Mouse (Mus musculus): ENCODE measurements around the gene Zfp217. TPM values are rescaled to one million over a fixed set of nuclear protein-coding genes. Genes with fewer than 3 reads are reported as not detected.

Gene Zfp217
- polyA plus RNA-seq, 1 experiment from 2014 or later, result 1.4 TPM

DNA sequence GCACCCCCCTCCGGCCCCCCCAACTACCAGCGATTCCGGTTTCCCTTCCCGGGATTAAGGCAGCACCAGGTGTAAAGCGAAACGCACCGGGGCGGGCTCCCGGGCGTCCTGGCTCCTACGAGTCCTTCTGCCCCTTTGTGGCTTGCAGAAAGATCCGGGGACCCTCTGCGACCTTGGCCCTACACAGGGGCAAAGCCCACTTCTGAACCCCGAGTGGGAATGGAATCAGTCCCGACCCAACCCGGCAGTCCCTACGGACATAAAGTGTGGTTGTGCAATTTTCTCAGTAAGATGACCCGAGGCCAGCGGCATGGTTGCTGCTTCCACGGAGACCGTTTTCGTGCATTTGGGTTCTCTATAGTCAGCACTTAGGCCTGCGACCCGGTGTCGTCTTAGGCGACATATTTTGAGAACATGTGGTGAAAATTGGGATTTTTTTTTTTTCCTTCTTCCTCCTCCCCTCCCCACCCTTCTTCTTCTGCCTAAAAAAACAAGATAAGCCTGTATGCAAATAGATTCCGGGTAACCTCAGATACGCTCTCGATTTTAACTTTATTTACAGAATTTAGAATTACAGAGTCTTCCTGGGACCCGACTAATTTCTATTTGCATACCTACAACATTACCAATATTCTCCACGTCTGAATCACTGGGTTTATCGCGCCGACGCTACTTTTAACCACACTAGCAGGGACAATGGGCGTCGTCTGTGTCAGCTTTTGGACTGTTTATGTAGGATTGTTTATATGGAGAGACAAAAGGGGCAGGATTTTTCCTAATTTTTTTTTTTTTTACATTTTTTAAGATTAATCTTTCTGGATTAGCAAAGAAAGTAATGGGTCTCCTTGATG, 5.7 kb upstream of the Zfp217 start:
- Histone ChIP-seq H3K4me1 (replicated peaks; ENCODE audit: control insufficient read depth, insufficient read depth, low read length) (peaks cover 27% of the 10 kb centered on the region), H3K4me2 (ENCODE audit: low read length) (peak overlapping the region; percentile 44), H3K9ac (replicated peaks; ENCODE audit: low read depth, low read length) (peak overlapping the region; percentile 43), H3K9me3 (ENCODE audit: control insufficient read depth, low read length) (no peaks in the 10 kb centered on the region), H3K36me3 (ENCODE audit: control insufficient read depth, insufficient read depth) (no peaks in the 10 kb centered on the region), H3K27ac (ENCODE audit: low read length) (no peak overlapping the region), H3K4me3 (replicated peaks; ENCODE audit: low read length) (peak overlapping the region; percentile 21), H3K27me3 (replicated peaks; ENCODE audit: control insufficient read depth, insufficient read depth, low read length) (0 out of 2 replicates have a peak, but pooled peaks cover 2% of the 10 kb centered on the region)
- ATAC-seq, result no peak
- 6% methylated on average over 37 of the region's 37 CpGs for WGBS

DNA sequence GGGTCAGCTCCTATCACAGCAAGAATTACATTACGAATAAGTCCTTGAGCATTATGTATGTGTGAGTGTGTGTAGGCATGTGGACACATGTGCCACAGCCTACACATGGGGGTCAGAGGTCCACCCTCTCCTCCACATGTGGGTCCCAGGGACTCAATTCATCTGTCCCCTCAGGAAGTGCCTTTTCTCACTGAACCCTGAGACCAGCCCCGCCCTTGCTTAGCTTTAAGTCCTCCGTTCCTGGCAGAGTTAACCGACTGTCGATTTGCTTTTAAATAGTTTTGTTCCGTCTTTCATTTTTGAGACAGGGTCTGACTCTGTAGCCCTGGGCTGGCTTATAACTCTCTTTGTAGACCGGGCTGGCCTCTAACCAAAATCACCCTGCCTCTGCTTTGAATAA, 5.0 kb upstream of the Zfp217 start:
- Histone ChIP-seq H3K9me3 (ENCODE audit: control insufficient read depth, low read length) (no peaks in the 10 kb centered on the region), H3K27ac (ENCODE audit: low read length) (no peak overlapping the region), H3K9ac (replicated peaks; ENCODE audit: low read depth, low read length) (no peak overlapping the region), H3K36me3 (ENCODE audit: control insufficient read depth, insufficient read depth) (no peaks in the 10 kb centered on the region), H3K4me1 (replicated peaks; ENCODE audit: control insufficient read depth, insufficient read depth, low read length) (peaks cover 27% of the 10 kb centered on the region), H3K27me3 (replicated peaks; ENCODE audit: control insufficient read depth, insufficient read depth, low read length) (0 out of 2 replicates have a peak, but pooled peaks cover 2% of the 10 kb centered on the region), H3K4me2 (ENCODE audit: low read length) (no peak overlapping the region), H3K4me3 (replicated peaks; ENCODE audit: low read length) (no peak overlapping the region)
- 31% methylated on average over 7 of the region's 7 CpGs for WGBS
- no peak for ATAC-seq

DNA sequence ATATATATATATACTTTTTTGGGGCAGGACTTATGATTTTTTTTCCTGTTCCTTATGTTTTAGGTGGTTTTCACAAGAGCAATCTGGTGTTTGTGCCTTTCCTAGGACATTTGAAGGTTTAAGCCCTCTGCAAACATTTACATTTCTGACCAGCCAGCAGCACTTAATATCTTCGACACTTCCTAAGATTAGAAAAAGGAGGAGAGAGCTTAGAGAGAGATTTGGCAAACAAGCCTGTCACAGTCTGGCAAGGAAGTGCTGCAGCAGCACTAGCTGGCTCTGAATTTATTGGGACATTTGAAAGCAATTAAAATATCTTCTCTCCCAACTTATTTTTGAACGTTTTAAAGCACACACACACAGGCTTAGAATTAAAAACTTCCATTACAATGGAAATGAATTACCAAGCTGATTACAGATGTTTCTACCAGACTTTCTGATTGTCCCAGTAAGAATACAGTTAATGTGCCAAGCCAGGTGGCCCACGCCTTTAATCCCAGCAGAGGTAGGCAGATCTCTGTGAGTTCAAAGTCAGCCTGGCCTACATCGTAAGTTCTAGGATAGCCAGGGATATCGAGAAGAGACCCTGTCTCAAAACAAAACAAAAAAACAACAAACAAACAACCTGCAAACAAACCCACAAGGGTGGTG, 4.3 kb upstream of the Zfp217 start:
- peaks cover 27% of the 10 kb centered on the region for H3K4me1 ChIP-seq (replicated peaks; ENCODE audit: control insufficient read depth, insufficient read depth, low read length)
- 0 out of 2 replicates have a peak, but pooled peaks cover 2% of the 10 kb centered on the region for H3K27me3 ChIP-seq (replicated peaks; ENCODE audit: control insufficient read depth, insufficient read depth, low read length)
- 63% methylated on average over 5 of the region's 5 CpGs for WGBS
- ATAC-seq, result no peak
- no peak overlapping the region for H3K9ac ChIP-seq (replicated peaks; ENCODE audit: low read depth, low read length)
- H3K36me3 ChIP-seq (ENCODE audit: control insufficient read depth, insufficient read depth), result no peaks in the 10 kb centered on the region
- H3K27ac ChIP-seq (ENCODE audit: low read length), result no peak overlapping the region
- no peak overlapping the region for H3K4me3 ChIP-seq (replicated peaks; ENCODE audit: low read length)
- H3K9me3 ChIP-seq (ENCODE audit: control insufficient read depth, low read length), result no peaks in the 10 kb centered on the region
- H3K4me2 ChIP-seq (ENCODE audit: low read length), result no peak overlapping the region

DNA sequence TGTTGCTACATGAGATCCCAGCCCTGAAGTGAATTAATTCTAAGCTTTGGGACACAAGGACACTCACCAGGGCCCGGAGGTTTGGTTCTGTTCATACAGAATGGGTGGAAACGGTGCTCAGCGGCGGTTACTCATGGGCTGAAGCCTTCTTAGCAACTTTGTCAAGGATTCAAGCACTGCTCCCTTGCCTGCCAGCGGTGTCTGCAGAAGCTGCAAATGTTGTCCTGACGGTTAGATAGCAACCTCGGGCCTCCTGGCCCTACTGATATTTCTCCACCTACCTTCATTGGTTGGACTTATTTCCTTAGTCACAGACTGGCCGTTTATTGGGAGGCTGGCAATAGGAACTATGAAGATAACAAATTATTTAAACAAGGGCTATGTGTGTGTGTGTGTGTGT, 3.6 kb upstream of the Zfp217 start:
- no peak for ATAC-seq
- Histone ChIP-seq H3K4me2 (ENCODE audit: low read length) (no peak overlapping the region), H3K36me3 (ENCODE audit: control insufficient read depth, insufficient read depth) (no peaks in the 10 kb centered on the region), H3K9ac (replicated peaks; ENCODE audit: low read depth, low read length) (no peak overlapping the region), H3K4me3 (replicated peaks; ENCODE audit: low read length) (no peak overlapping the region), H3K27me3 (replicated peaks; ENCODE audit: control insufficient read depth, insufficient read depth, low read length) (0 out of 2 replicates have a peak, but pooled peaks cover 2% of the 10 kb centered on the region), H3K4me1 (replicated peaks; ENCODE audit: control insufficient read depth, insufficient read depth, low read length) (peaks cover 27% of the 10 kb centered on the region), H3K27ac (ENCODE audit: low read length) (no peak overlapping the region), H3K9me3 (ENCODE audit: control insufficient read depth, low read length) (no peaks in the 10 kb centered on the region)
- WGBS, result 79% methylated on average over 8 of the region's 8 CpGs

DNA sequence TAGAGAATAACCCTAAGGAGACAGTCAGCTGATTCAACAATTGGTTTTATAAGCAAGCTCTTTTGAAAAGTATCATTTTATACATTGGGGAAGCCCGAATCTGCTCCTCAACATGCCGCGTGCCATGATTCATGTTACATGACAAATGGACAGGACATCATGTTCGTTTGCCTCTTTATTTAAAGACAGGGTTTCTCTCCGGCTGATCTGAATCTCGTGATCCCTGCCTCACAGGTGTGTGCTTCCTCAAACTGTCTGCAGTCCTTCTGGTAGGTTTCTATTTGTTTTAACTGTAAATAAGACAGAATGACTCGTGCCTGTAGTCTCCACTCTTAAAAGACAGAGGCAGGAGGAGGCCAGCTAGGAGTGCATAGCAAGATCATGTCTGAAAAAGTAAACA, 925 bp upstream of the Zfp217 start:
- Histone ChIP-seq H3K27me3 (replicated peaks; ENCODE audit: control insufficient read depth, insufficient read depth, low read length) (0 out of 2 replicates have a peak, but pooled peaks cover 2% of the 10 kb centered on the region), H3K4me2 (ENCODE audit: low read length) (no peak overlapping the region), H3K4me1 (replicated peaks; ENCODE audit: control insufficient read depth, insufficient read depth, low read length) (peaks cover 12% of the 10 kb centered on the region), H3K27ac (ENCODE audit: low read length) (no peak overlapping the region), H3K36me3 (ENCODE audit: control insufficient read depth, insufficient read depth) (no peaks in the 10 kb centered on the region), H3K4me3 (replicated peaks; ENCODE audit: low read length) (no peak overlapping the region), H3K9me3 (ENCODE audit: control insufficient read depth, low read length) (no peaks in the 10 kb centered on the region), H3K9ac (replicated peaks; ENCODE audit: low read depth, low read length) (no peak overlapping the region)
- WGBS, result 81% methylated on average over 7 of the region's 7 CpGs
- ATAC-seq, result no peak

DNA sequence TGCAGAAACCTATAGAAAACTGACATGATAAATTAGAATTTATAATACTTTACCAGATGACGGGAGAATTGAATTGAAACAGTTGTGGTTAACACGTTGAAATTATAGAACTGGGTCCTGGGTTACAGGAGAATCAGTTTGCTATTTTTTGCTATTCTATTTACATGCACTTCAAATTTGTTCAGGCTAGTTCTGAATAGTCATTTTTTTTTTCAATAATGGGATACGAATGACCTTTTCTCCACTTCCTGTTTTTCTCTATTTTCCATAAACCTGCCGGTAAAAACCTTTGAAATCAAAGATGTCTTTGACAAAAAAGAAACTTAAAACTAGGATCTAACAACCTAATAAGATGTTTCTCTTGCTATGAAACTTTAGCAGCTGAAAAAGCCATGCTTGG, 733 bp downstream of the Zfp217 start:
- Histone ChIP-seq H3K4me2 (ENCODE audit: low read length) (no peak overlapping the region), H3K27me3 (replicated peaks; ENCODE audit: control insufficient read depth, insufficient read depth, low read length) (0 out of 2 replicates have a peak, but pooled peaks cover 2% of the 10 kb centered on the region), H3K4me3 (replicated peaks; ENCODE audit: low read length) (no peak overlapping the region), H3K9me3 (ENCODE audit: control insufficient read depth, low read length) (no peaks in the 10 kb centered on the region), H3K9ac (replicated peaks; ENCODE audit: low read depth, low read length) (no peak overlapping the region), H3K36me3 (ENCODE audit: control insufficient read depth, insufficient read depth) (no peaks in the 10 kb centered on the region), H3K27ac (ENCODE audit: low read length) (no peak overlapping the region), H3K4me1 (replicated peaks; ENCODE audit: control insufficient read depth, insufficient read depth, low read length) (0 out of 2 replicates have a peak, but pooled peaks cover 2% of the 10 kb centered on the region)
- 79% methylated on average over 4 of the region's 4 CpGs for WGBS
- no peak for ATAC-seq

DNA sequence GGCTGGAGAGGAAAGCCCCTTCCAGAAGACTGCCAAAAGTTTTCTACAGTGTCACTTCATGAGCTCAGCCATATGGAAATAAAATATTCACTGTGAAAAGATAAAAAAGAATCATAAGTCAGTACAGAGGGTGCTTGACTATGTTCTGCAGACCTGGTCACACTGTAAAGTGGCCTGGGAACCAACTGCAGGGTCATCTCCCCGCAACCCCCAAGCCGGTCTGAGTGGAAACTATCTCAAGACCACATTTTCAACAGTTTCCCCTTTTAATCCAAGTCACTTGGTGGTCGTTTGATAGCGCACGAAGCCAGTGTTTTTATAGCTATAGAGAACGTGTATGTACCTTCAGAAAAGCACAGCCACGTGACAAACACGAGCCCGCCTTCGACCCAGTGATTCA, 3.6 kb downstream of the Zfp217 start:
- Histone ChIP-seq H3K4me1 (replicated peaks; ENCODE audit: control insufficient read depth, insufficient read depth, low read length) (no peaks in the 10 kb centered on the region), H3K4me2 (ENCODE audit: low read length) (no peak overlapping the region), H3K36me3 (ENCODE audit: control insufficient read depth, insufficient read depth) (no peaks in the 10 kb centered on the region), H3K9ac (replicated peaks; ENCODE audit: low read depth, low read length) (no peak overlapping the region), H3K27me3 (replicated peaks; ENCODE audit: control insufficient read depth, insufficient read depth, low read length) (no peaks in the 10 kb centered on the region), H3K4me3 (replicated peaks; ENCODE audit: low read length) (no peak overlapping the region), H3K9me3 (ENCODE audit: control insufficient read depth, low read length) (no peaks in the 10 kb centered on the region), H3K27ac (ENCODE audit: low read length) (no peak overlapping the region)
- no peak for ATAC-seq
- 88% methylated on average over 10 of the region's 10 CpGs for WGBS

DNA sequence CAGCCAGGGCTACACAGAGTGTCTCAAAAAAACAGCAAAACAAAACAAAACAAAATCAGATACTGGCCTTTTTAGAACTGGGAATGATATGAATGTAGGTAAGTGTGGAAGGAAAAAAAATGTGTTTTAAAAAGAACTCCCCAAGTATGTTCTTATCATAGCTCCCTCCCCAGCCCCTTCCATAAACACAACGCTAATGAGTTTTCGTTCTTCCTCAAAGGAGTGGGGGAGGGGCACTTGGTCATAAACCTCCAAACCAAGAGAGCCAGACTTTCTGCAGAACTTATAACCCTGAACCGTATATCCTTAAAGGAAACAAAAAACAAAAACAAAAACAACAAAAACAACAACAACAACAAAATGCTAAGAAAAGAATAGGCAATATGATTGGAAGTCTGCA, 4.0 kb downstream of the Zfp217 start:
- Histone ChIP-seq H3K36me3 (ENCODE audit: control insufficient read depth, insufficient read depth) (no peaks in the 10 kb centered on the region), H3K4me3 (replicated peaks; ENCODE audit: low read length) (no peak overlapping the region), H3K9ac (replicated peaks; ENCODE audit: low read depth, low read length) (no peak overlapping the region), H3K4me2 (ENCODE audit: low read length) (no peak overlapping the region), H3K4me1 (replicated peaks; ENCODE audit: control insufficient read depth, insufficient read depth, low read length) (no peaks in the 10 kb centered on the region), H3K9me3 (ENCODE audit: control insufficient read depth, low read length) (no peaks in the 10 kb centered on the region), H3K27ac (ENCODE audit: low read length) (no peak overlapping the region), H3K27me3 (replicated peaks; ENCODE audit: control insufficient read depth, insufficient read depth, low read length) (no peaks in the 10 kb centered on the region)
- 41% methylated on average over 3 of the region's 3 CpGs for WGBS
- no peak for ATAC-seq

DNA sequence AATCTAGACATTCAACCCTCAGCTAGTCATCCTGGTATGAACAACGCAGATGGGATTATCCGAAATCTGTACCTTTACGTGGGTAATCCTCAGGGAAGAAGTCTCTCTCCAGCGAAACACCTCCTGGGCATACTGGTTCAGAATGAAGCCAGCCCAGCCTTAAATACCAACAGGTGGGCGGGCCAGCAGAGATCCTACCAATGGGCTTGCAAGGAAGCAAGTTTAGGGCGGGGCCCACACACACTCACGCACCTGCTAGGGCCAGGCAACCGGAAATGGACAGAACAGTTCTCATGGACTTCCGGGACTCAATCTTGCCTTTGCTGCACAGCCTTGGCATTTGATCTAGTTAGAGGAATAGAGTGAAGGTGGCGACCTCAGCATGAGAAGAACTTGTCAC, 5.4 kb downstream of the Zfp217 start:
- Histone ChIP-seq H3K36me3 (ENCODE audit: control insufficient read depth, insufficient read depth) (no peaks in the 10 kb centered on the region), H3K4me2 (ENCODE audit: low read length) (no peak overlapping the region), H3K9ac (replicated peaks; ENCODE audit: low read depth, low read length) (no peak overlapping the region), H3K4me3 (replicated peaks; ENCODE audit: low read length) (no peak overlapping the region), H3K9me3 (ENCODE audit: control insufficient read depth, low read length) (no peaks in the 10 kb centered on the region), H3K27ac (ENCODE audit: low read length) (no peak overlapping the region), H3K4me1 (replicated peaks; ENCODE audit: control insufficient read depth, insufficient read depth, low read length) (no peaks in the 10 kb centered on the region), H3K27me3 (replicated peaks; ENCODE audit: control insufficient read depth, insufficient read depth, low read length) (no peaks in the 10 kb centered on the region)
- no peak for ATAC-seq
- WGBS, result 89% methylated on average over 10 of the region's 10 CpGs
